Mouse (Mus musculus) forebrain, postnatal 0 days (tissue): ENCODE results near the gene Rnh1. TPM values are rescaled to one million over a fixed set of nuclear protein-coding genes. Genes with fewer than 3 reads are reported as not detected.

Experiments
- ATAC-seq: fragments of 200-750 bp; cut with Nextera tagmentation; 2 replicates; pipeline ENCODE4 v1.8.0; 2017; ENCODE audit warnings: mild to moderate bottlenecking, moderate library complexity
- DNase-seq: peaks from one replicate; pipeline ENCODE4 v3.0.0-alpha.2; 2015
- H3K27ac ChIP-seq: fragments of 300-500 bp; sonication (generic); 2 replicates; pipeline ENCODE4 v1.5.1; 2014; ENCODE audit warnings: low read depth, mild to moderate bottlenecking, antibody characterized with exemption, low read length, moderate library complexity, mixed read lengths
- H3K27me3 ChIP-seq: fragments of 300-500 bp; sonication (generic); 2 replicates; pipeline ENCODE4 v1.6.1; 2014; ENCODE audit warnings: mild to moderate bottlenecking, low read length, mixed read lengths; ENCODE audit not compliant: insufficient read depth
- H3K36me3 ChIP-seq: fragments of 300-500 bp; sonication (generic); 2 replicates; pipeline ENCODE4 v1.6.1; 2014; ENCODE audit warnings: mild to moderate bottlenecking, moderate library complexity; ENCODE audit not compliant: insufficient read depth
- H3K4me1 ChIP-seq: fragments of 300-500 bp; sonication (generic); 2 replicates; pipeline ENCODE4 v1.6.1; 2014; ENCODE audit warnings: antibody characterized with exemption; ENCODE audit not compliant: insufficient read depth
- H3K4me2 ChIP-seq: fragments of 300-500 bp; sonication (generic); 2 replicates; pipeline ENCODE4 v1.6.1; 2014; ENCODE audit warnings: low read depth, mild to moderate bottlenecking, moderate library complexity
- H3K4me3 ChIP-seq: fragments of 300-500 bp; sonication (generic); 2 replicates; pipeline ENCODE4 v1.5.1; 2014; ENCODE audit warnings: low read depth, low read length, mixed read lengths
- H3K9ac ChIP-seq: fragments of 300-500 bp; sonication (generic); 2 replicates; pipeline ENCODE4 v1.6.1; 2014; ENCODE audit warnings: mild to moderate bottlenecking
- H3K9me3 ChIP-seq: fragments of 300-500 bp; sonication (generic); 2 replicates; pipeline ENCODE4 v1.6.1; 2016; ENCODE audit warnings: low read length
- CTCF ChIP-seq: sonication (generic); IDR thresholded peaks from 2 replicates; pipeline ENCODE4 v1.5.1; 2016; ENCODE audit warnings: antibody characterized with exemption, control low read depth, low read depth
- WGBS: fragments of 180-500 bp; shearing (Covaris S2); extraction: QIAGEN DNeasy Blood & Tissue Kit; methylation state at CpG from one replicate; pipeline ENCODE4 v1.1.7; 2014; 5-methylcytosine and 5-hydroxymethylcytosine counted together
- polyA plus RNA-seq: library from polyadenylated mRNA; unstranded; fragments of >200 nt; fragmentation: Nextera tagmentation; extraction: Ambion mirVana; gene quantifications from 2 replicates; pipeline ENCODE4 v1.2.1, GENCODE M21; 2015
- total RNA-seq: library from RNA; depleted of rRNA; stranded (reverse); fragments of >200 nt; gene quantifications from 2 replicates; pipeline ENCODE4 v1.2.3, GENCODE M21; 2014

Gene Rnh1
- total and polyA plus RNA-seq, 2 experiments from 2014 or later = 41.6 to 45.4 TPM

- Histone ChIP-seq H3K4me1 (peaks cover 8% of the 10 kb centered on the region; the same call in 1 of the 2 replicates), H3K36me3 (peaks cover 32% of the 10 kb centered on the region), H3K4me3 (no peak overlapping the region), H3K27me3 (no peaks in the 10 kb centered on the region), H3K27ac (no peak overlapping the region), H3K9me3 (no peaks in the 10 kb centered on the region), H3K4me2 (no peak overlapping the region), H3K9ac (no peak overlapping the region)
- ATAC-seq (no peak), DNase-seq (no peak)
- no peak for TF ChIP-seq CTCF
- 93% methylated on average over 6 of the region's 6 CpGs for WGBS
Measured at GRCm38 (mm10) chr7:141164850-141165249, 7.8 kb downstream of the Rnh1 start.

- H3K4me2 ChIP-seq = no peak overlapping the region
- no peak overlapping the region for H3K4me3 ChIP-seq
- peaks cover 8% of the 10 kb centered on the region; the same call in 1 of the 2 replicates for H3K4me1 ChIP-seq
- WGBS = 93% methylated on average over 7 of the region's 7 CpGs
- H3K36me3 ChIP-seq = peaks cover 32% of the 10 kb centered on the region
- H3K9ac ChIP-seq = no peak overlapping the region
- no peak overlapping the region for H3K27ac ChIP-seq
- H3K9me3 ChIP-seq = no peaks in the 10 kb centered on the region
- no peak for TF ChIP-seq CTCF
- no peak for ATAC-seq
- H3K27me3 ChIP-seq = no peaks in the 10 kb centered on the region
- no peak for DNase-seq
Measured at GRCm38 (mm10) chr7:141164397-141164796, 8.3 kb downstream of the Rnh1 start.

- no peaks in the 10 kb centered on the region for H3K9me3 ChIP-seq
- no peaks in the 10 kb centered on the region for H3K27me3 ChIP-seq
- H3K4me2 ChIP-seq = no peak overlapping the region
- H3K36me3 ChIP-seq = peaks cover 45% of the 10 kb centered on the region
- no peak for TF ChIP-seq CTCF
- no peak for ATAC-seq
- H3K9ac ChIP-seq = no peak overlapping the region
- WGBS = 83% methylated on average over 9 of the region's 9 CpGs
- no peak overlapping the region for H3K4me3 ChIP-seq
- H3K4me1 ChIP-seq = no peaks in the 10 kb centered on the region
- H3K27ac ChIP-seq = no peak overlapping the region
- no peak for DNase-seq
Measured at GRCm38 (mm10) chr7:141155362-141155761, 17.3 kb downstream of the Rnh1 start.

- H3K9me3 ChIP-seq = no peaks in the 10 kb centered on the region
- no peak overlapping the region for H3K9ac ChIP-seq
- no peak for TF ChIP-seq CTCF
- H3K4me3 ChIP-seq = no peak overlapping the region
- WGBS = 76% methylated on average over 4 of the region's 4 CpGs
- no peak for ATAC-seq
- peaks cover 33% of the 10 kb centered on the region for H3K36me3 ChIP-seq
- H3K4me1 ChIP-seq = no peaks in the 10 kb centered on the region
- no peak for DNase-seq
- no peak overlapping the region for H3K4me2 ChIP-seq
- H3K27ac ChIP-seq = no peak overlapping the region
- H3K27me3 ChIP-seq = no peaks in the 10 kb centered on the region
Measured at GRCm38 (mm10) chr7:141148639-141149038, 24.0 kb downstream of the Rnh1 start.

GRCm38 (mm10) chr7:141147044-141147443 is 25.6 kb downstream of the Rnh1 start:
- ATAC-seq (no peak), DNase-seq (no peak)
- WGBS = 70% methylated on average over 6 of the region's 6 CpGs
- no peaks in the 10 kb centered on the region for H3K9me3 ChIP-seq
- H3K36me3 ChIP-seq = peaks cover 25% of the 10 kb centered on the region
- H3K9ac ChIP-seq = no peak overlapping the region
- no peak for TF ChIP-seq CTCF
- H3K4me2 ChIP-seq = no peak overlapping the region
- no peak overlapping the region for H3K27ac ChIP-seq
- no peak overlapping the region for H3K4me3 ChIP-seq
- no peaks in the 10 kb centered on the region for H3K27me3 ChIP-seq
- H3K4me1 ChIP-seq = no peaks in the 10 kb centered on the region

GRCm38 (mm10) chr7:141146043-141146595 is 26.5 kb downstream of the Rnh1 start:
- no peak overlapping the region for H3K9ac ChIP-seq
- TF ChIP-seq CTCF = no peak
- peaks cover 17% of the 10 kb centered on the region for H3K36me3 ChIP-seq
- no peaks in the 10 kb centered on the region for H3K4me1 ChIP-seq
- H3K27me3 ChIP-seq = no peaks in the 10 kb centered on the region
- H3K27ac ChIP-seq = no peak overlapping the region
- DNase-seq = no peak
- H3K4me3 ChIP-seq = no peak overlapping the region
- ATAC-seq = no peak
- H3K4me2 ChIP-seq = no peak overlapping the region
- H3K9me3 ChIP-seq = no peaks in the 10 kb centered on the region
- 91% methylated on average over 12 of the region's 12 CpGs for WGBS

- no peaks in the 10 kb centered on the region for H3K9me3 ChIP-seq
- 60% methylated on average over 1 of the region's 1 CpGs for WGBS
Measured at GRCm38 (mm10) chr7:141145403-141145802, 27.3 kb downstream of the Rnh1 start.

More at GRCm38 (mm10) chr7:141145403-141145802, 27.3 kb downstream of the Rnh1 start:
- Histone ChIP-seq H3K36me3 (peaks cover 16% of the 10 kb centered on the region), H3K27ac (no peak overlapping the region), H3K4me3 (no peak overlapping the region), H3K27me3 (no peaks in the 10 kb centered on the region), H3K4me1 (no peaks in the 10 kb centered on the region), H3K9ac (no peak overlapping the region), H3K4me2 (no peak overlapping the region)
- no peak for TF ChIP-seq CTCF
- no peak for ATAC-seq
- no peak for DNase-seq
